In the genomic region with DNA sequence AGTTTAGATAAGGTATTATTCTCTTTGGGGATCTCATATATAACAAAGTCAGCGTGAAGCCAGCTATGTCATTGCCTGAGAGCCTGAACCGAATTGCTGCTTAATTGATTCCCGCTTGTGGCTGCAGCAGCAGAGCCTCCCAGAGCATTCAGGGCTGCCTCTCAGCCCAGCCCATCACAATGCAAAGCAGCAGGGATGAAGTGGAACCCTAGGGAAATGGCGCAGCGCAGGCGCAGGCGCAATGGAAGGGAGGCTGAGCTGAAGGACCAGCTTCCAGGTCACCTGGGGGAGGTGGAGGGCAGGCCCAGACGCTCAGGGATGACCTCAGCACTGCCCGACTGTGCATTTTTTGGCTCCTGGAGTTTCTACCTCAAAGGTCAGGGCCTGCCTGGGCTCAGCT, we compare ENCODE assay signal across 10 mouse cellular contexts. TPM values are rescaled to one million over a fixed set of nuclear protein-coding genes. Genes with fewer than 3 reads are reported as not detected.
DNase-seq lines count a peak whose midpoint lies in the region; ATAC-seq and TF ChIP-seq lines count a peak whose summit lies in the region.
"Had no signal": no experiment of that assay in that cellular context is flagged by ENCODE, and none has a peak within 500 bp of the region (broad histone marks: within the 10 kb centered on the region; RNA-seq: fewer than 3 reads in every experiment).

No protein-coding gene starts in this region.

- H3K27me3 ChIP-seq in forebrain, embryonic 15.5 days, result no peaks in the 10 kb centered on the region
- peaks cover 6% of the 10 kb centered on the region; the same call in 1 of the 2 replicates for H3K27me3 ChIP-seq in midbrain, embryonic 10.5 days (ENCODE audit: low read depth, poor library complexity, severe bottlenecking)
- H3K27me3 ChIP-seq: limb, embryonic 15.5 days had no signal

- no peaks in the 10 kb centered on the region for H3K9me3 ChIP-seq in ES-E14 (ENCODE audit: control insufficient read depth, insufficient read depth, low read depth, low read length)
- no peaks in the 10 kb centered on the region for H3K9me3 ChIP-seq in forebrain, embryonic 15.5 days
- no peaks in the 10 kb centered on the region for H3K9me3 ChIP-seq in midbrain, embryonic 10.5 days (replicated peaks)
- H3K9me3 ChIP-seq: limb, embryonic 15.5 days had no signal

- 6% methylated on average over 9 of the region's 9 CpGs for WGBS in forebrain, embryonic 15.5 days
- 10% methylated on average over 9 of the region's 9 CpGs for WGBS in midbrain, embryonic 10.5 days

- DNase-seq in ES-E14 (ENCODE audit: low read depth, low spot score) (peak; percentile 40), ZHBTc4 (ENCODE audit: low read depth, low spot score) (peak; percentile 76)
- DNase-seq in midbrain, embryonic 10.5 days (ENCODE audit: low spot score), result peak; percentile 58
- no peak for DNase-seq in gastrocnemius, adult 8-10 months (ENCODE audit: low spot score in 2 of 2)
- DNase-seq in c-Kit-positive CD71-positive TER-119-positive erythroid progenitor cells, embryonic 14.5 days (ENCODE audit: low spot score), result no peak
- DNase-seq in layer of hippocampus, adult 9-11 months, result no peak
- no peak for DNase-seq in spleen, adult 12 weeks (ENCODE audit: low spot score)
- DNase-seq: heart, postnatal 36 days had no signal

- peak; percentile 74; the same call in 1 of the 2 replicates for ATAC-seq in forebrain, embryonic 15.5 days (replicated peaks)

- H3K27ac ChIP-seq in ES-E14 (ENCODE audit: insufficient read depth, low read depth, low read length, poor library complexity, severe bottlenecking), result no peak overlapping the region
- H3K27ac ChIP-seq in forebrain, embryonic 15.5 days (replicated peaks), result no peak overlapping the region
- no peak overlapping the region for H3K27ac ChIP-seq in midbrain, embryonic 10.5 days (replicated peaks)
- H3K27ac ChIP-seq: limb, embryonic 15.5 days had no signal

- in situ Hi-C loops in ES-E14 (cut with MboI; ENCODE audit: low sequenced_read_pairs in 2 of 2, unreplicated experiment in 2 of 2), result loop anchor here in 1 of 2 experiments (25.0 kb wide), 1 partner anchor 720 kb away; no protein-coding TSS in a partner anchor

- no peak overlapping the region for H3K4me2 ChIP-seq in forebrain, embryonic 15.5 days (replicated peaks)
- H3K4me2 ChIP-seq: limb, embryonic 15.5 days had no signal

- no peaks in the 10 kb centered on the region for H3K36me3 ChIP-seq in ES-E14 (ENCODE audit: control insufficient read depth, insufficient read depth, low read length, poor library complexity, severe bottlenecking)
- H3K36me3 ChIP-seq in forebrain, embryonic 15.5 days, result no peaks in the 10 kb centered on the region
- H3K36me3 ChIP-seq in midbrain, embryonic 10.5 days, result no peaks in the 10 kb centered on the region
- H3K36me3 ChIP-seq: limb, embryonic 15.5 days had no signal

- no peak overlapping the region for H3K9ac ChIP-seq in ES-E14 (ENCODE audit: insufficient read depth, low read depth, low read length, poor library complexity, severe bottlenecking)
- no peak overlapping the region for H3K9ac ChIP-seq in forebrain, embryonic 15.5 days (replicated peaks)
- H3K9ac ChIP-seq: limb, embryonic 15.5 days had no signal

- no peak overlapping the region for H3K4me3 ChIP-seq in ES-E14 (ENCODE audit: insufficient read depth in 1 of 2, low read depth in 1 of 2, low read length in 2 of 2, poor library complexity in 1 of 2, severe bottlenecking in 1 of 2)
- H3K4me3 ChIP-seq in forebrain, embryonic 15.5 days, result no peak overlapping the region
- no peak overlapping the region for H3K4me3 ChIP-seq in midbrain, embryonic 10.5 days
- H3K4me3 ChIP-seq: limb, embryonic 15.5 days had no signal

- peaks cover 0 to 2% of the 10 kb centered on the region in 2 experiments; a peak in 1 of 4 replicates for H3K4me1 ChIP-seq in ES-E14 (ENCODE audit: control insufficient read depth in 2 of 2, insufficient read depth in 2 of 2, low read length in 2 of 2, poor library complexity in 1 of 2)
- H3K4me1 ChIP-seq in forebrain, embryonic 15.5 days, result peaks cover 3% of the 10 kb centered on the region; the same call in 1 of the 2 replicates
- peaks cover 10% of the 10 kb centered on the region for H3K4me1 ChIP-seq in midbrain, embryonic 10.5 days

TF ChIP-seq in ES-E14, 5 proteins besides CTCF, POLR2A, EP300 and RAD21:
- TF ChIP-seq HCFC1 (IDR thresholded peaks at IDR 0.05; ENCODE audit: borderline replicate concordance, insufficient read depth, low read length) (no peak), CHD2 (IDR thresholded peaks at IDR 0.05; ENCODE audit: low read depth, low read length) (no peak), ZNF384 (IDR thresholded peaks at IDR 0.05; ENCODE audit: low read depth, low read length) (no peak)

RNA-seq across cellular contexts. Expression of gene Atic, which starts 49.7 kb away (rescaled TPM):
- total RNA-seq in ES-E14 (2012; rRNA removed), result 97.7 and 127 TPM in 2 replicates
- 36.2 TPM in 2 replicates for polyA plus RNA-seq in forebrain, embryonic 15.5 days (2015; fragmentation: Nextera tagmentation; extraction: Ambion mirVana)
- polyA plus RNA-seq in midbrain, embryonic 10.5 days (2016; fragmentation: Nextera tagmentation; extraction: Ambion mirVana), result 54.0 and 65.9 TPM in 2 replicates
- 10 to 100 TPM; 23.2 to 29.8 (median 25.6) TPM for total RNA-seq in gastrocnemius, adult 8-10 months (2022)

Comparison
In these comparisons a context has a peak if more than half of its experiments do, and no peak if none do; other contexts are left out.
1. DNase-seq: peak in ES-E14 (single experiment), ZHBTc4 (single experiment) and midbrain, embryonic 10.5 days (single experiment); none in gastrocnemius, adult 8-10 months (0 of 2), c-Kit-positive CD71-positive TER-119-positive erythroid progenitor cells, embryonic 14.5 days (single experiment), layer of hippocampus, adult 9-11 months (single experiment) and spleen, adult 12 weeks (single experiment).